Comparison of ENCODE assay signal across 18 mouse cellular contexts in genomic region chr12:49887246-49887645, GRCm38 (mm10).
DNase-seq lines count a peak whose midpoint lies in the region; TF ChIP-seq lines count a peak whose summit lies in the region.
"Had no signal": no experiment of that assay in that cellular context is flagged by ENCODE, and none has a peak within 500 bp of the region (broad histone marks: within the 10 kb centered on the region; RNA-seq: fewer than 3 reads in every experiment).

No protein-coding gene starts in this region.

- whole genome bisulfite sequencing in lung, adult 2 months = 75% methylated on average over 2 of the region's 2 CpGs

- TF ChIP-seq CTCF in lung, adult 2 months (IDR thresholded peaks at IDR 0.05; ENCODE audit: insufficient read depth, low read length) = no peak

- intact Hi-C loops in left cerebral cortex, postnatal 36 days (cut with DNase I) = no loop called here

- TF ChIP-seq POLR2A in lung, adult 2 months (IDR thresholded peaks at IDR 0.05; ENCODE audit: borderline replicate concordance, extremely low read depth, low read depth, low read length) = no peak

- no peaks in the 10 kb centered on the region for H3K4me1 ChIP-seq in lung, adult 2 months (ENCODE audit: control insufficient read depth, insufficient read depth, low read length)
- H3K4me1 ChIP-seq: embryonic facial prominence, embryonic 12.5 days; forebrain, embryonic 13.5 days; heart, embryonic 10.5 days; megakaryocyte, embryonic 14.5 days had no signal

- H3K4me3 ChIP-seq in lung, adult 2 months (replicated peaks; ENCODE audit: extremely low read depth, low read depth, low read length) = no peak overlapping the region
- H3K4me3 ChIP-seq: embryonic facial prominence, embryonic 12.5 days; forebrain, embryonic 13.5 days; heart, embryonic 10.5 days; megakaryocyte, embryonic 14.5 days had no signal

- peak; percentile 7 for DNase-seq in left cerebral cortex, adult 11 months (ENCODE audit: low spot score)
- DNase-seq in left cerebral cortex, postnatal 36 days (ENCODE audit: low spot score in 2 of 2) = no peak
- peak; percentile 15 for DNase-seq in adipocyte (ENCODE audit: low spot score)
- DNase-seq in layer of hippocampus, adult 18-20 months (ENCODE audit: low spot score in 2 of 2) = peak; percentile 23 to 55
- peak; percentile 2 for DNase-seq in skeletal muscle tissue, adult 2 months (ENCODE audit: low read depth, low spot score)
- DNase-seq in ovary, postnatal 36 days (ENCODE audit: low spot score) = no peak
- DNase-seq in lung, adult 2 months = no peak
- DNase-seq: adrenal gland, postnatal 14 days; cerebellum, adult 8-10 months; kidney, adult 18-20 months; liver, postnatal 0 days; midbrain, embryonic 14.5 days; right cerebral cortex, postnatal 4 days; thymus, postnatal 14 days had no signal

Comparison
In these comparisons a context has a peak if more than half of its experiments do, and no peak if none do; other contexts are left out.
1. DNase-seq: peak in left cerebral cortex, adult 11 months (single experiment), adipocyte (single experiment), layer of hippocampus, adult 18-20 months (2 of 2) and skeletal muscle tissue, adult 2 months (single experiment); none in left cerebral cortex, postnatal 36 days (0 of 2), ovary, postnatal 36 days (single experiment) and lung, adult 2 months (single experiment).